Mouse (Mus musculus) kidney, postnatal 36 days (tissue): ENCODE results near the gene Gm340.
A peak's percentile ranks its signal among the peaks of the same experiment; 100 is the strongest.

ENCODE experiments used
- DNase-seq, 2 experiments: peaks; one replicate each; pipeline ENCODE4 v3.0.0; 2021 to 2022; ENCODE audit warnings: mixed read lengths in 2 of 2

Gene Gm340

GRCm38 (mm10) chr19:41581706-41582420 lies at the start of gene Gm340:
Gene Gm340, plus strand, starts transcription at chr19:41582370.
- peak in 1 of 2 experiments; percentile 8 for DNase-seq

DNA sequence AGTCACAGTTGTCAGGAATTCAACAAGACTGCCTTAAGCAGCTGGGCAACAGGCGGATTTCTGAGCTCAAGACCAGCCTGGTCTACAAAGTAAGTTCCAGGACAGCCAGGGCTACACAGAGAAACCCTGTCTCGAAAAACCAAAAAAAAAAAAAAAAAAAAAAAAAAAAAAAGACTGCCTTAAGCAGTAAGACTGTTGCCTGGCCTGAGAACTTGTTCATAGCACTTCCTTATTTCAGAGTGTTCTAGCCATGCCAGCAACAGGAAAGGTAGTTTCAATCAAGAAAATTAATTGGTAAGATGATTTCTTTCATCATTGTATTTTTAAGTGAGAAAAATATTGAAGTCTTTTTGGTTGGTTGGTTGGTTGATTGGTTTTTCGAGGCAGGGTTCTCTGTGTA lies 48.1 kb upstream of the Gm340 start:
- no peak for DNase-seq

- no peak for DNase-seq
Observed at GRCm38 (mm10) chr19:41556981-41557380, 25.2 kb upstream of the Gm340 start.

- DNase-seq, result no peak
Observed at GRCm38 (mm10) chr19:41557491-41557890, 24.7 kb upstream of the Gm340 start.

DNA sequence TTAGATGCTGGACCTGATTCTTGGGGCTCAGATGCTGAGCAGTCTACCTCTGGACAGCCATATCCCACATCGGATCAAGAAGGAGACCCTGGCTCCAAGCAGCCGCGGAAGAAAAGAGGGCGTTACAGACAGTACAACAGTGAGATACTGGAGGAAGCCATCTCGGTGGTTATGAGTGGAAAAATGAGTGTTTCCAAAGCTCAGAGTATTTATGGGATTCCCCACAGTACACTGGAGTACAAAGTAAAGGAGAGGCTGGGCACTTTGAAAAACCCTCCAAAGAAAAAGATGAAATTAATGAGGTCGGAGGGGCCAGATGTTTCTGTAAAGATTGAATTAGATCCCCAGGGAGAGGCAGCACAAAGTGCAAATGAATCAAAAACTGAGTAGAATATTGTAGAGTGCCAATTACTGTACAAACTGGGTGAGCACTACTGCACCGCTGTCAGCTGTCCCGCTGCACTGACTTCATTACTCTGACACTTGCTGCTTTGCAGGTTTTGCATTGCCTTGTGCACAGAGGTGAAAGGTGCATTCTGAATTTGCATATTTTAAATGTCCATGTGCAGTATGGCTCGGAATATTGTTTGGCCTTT lies 23.2 kb upstream of the Gm340 start:
- DNase-seq, result no peak

DNA sequence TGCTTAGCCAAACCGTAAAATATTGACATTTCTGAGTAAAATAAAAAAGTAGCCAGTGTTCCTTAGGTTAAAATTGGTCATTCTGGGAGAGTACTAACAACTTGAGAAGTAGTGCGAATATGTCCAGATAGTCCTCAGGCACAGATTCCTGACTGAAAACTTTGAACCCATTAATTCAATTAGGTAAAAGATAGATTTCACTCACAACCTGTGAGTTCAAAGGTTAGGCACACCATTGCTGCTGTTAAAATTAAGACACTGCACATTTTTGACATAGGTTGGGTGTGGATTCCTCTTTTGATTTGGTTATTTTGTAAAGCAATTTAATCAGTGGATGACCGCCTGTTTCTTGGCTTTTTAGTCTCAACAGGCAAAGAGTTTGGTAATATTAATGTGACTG lies 21.3 kb upstream of the Gm340 start:
- peak in 1 of 2 experiments; percentile 30 for DNase-seq

- DNase-seq, result no peak
Observed at GRCm38 (mm10) chr19:41568791-41569190, 13.4 kb upstream of the Gm340 start.

DNA sequence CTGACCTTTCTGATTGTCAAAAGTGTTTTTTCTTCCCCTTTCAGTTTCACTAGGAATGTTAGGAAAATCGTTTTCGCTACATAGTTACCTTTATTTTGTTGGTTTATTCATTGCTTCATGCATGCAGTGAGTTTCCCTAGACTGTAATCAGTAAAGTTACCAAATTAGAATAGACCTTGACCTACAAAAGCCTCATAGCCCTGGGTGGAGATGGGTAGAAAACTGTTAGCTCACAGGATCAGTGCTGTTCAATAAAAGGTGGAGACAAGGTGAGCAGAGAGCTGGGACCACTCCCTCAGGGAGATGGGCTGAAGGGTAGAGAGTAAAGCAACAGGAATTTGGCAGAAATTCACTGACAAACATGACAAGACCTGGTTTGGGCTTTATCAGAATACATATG lies 8.5 kb upstream of the Gm340 start:
- no peak for DNase-seq

DNA sequence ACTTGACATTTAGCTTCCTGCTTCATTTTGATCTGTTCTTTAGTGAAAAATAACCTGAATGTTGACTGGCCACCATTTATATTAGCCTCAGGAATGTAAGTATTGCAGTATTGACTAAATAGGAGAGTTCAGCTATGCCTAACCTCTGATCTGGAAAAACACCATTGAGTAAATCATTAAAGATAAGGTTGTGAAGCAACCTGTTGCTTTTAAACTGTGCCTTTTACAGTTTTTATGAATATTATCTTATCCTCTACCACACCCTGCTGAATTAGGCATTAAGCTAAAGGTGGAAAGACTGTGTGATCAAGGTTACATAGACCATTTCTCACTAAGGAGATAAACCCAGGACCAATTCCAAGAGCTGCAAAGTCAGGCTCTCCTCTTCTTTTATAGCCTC lies 4.6 kb upstream of the Gm340 start:
- no peak for DNase-seq

DNA sequence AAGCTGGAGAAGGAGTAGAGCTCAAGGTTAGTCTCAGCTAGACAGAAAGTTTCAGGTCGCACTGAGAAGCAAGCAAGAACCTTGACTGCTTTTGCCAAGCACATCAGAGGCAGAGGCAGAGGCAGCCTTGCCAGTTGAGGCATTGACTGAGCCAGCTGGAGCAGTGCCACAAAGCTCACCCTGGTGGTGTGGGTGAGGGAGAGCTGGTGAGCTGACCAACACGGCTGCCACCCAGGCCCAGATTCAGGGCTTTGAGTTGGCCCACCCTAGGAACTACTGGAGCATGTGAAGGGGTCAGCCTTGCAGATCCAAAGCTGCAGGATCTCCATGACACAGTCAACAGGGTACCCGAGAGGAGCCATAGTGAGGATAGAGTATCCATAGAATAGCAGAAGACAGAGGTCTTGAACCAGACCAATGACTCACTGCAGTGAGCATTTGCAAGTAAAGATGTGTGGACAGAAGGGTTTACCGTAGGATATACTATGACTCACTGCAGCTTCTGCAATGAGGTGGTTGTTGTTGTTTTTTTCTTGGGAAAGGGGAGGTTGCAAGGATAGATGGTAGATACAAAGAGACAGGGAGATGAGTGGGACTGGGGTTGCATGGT lies 2.8 kb upstream of the Gm340 start:
- DNase-seq, result peak; percentile 55 to 80

DNA sequence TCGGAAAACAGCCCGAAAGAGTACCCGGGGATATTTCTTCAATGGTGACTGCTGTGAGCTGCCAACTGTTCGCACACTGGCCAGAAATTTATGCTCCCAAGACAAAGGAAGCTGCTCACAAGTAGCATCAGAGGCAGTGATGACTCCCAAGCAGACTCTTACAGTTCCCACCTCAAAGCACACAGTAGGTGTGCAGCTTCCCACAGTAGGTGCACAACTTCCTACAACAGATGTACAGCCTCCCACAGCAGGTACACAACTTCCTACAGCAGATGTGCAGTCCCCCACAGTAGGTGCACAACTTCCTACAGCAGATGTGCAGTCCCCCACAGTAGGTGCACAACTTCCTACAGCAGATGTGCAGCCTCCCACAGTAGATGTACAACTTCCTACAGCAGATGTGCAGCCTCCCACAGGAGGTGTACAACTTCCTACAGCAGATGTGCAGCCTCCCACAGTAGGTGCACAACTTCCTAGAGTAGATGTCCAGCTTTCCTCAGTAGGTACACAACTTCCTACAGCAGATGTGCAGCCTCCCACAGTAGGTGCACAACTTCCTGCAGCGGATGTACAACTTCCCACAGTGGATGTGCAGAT lies 846 bp downstream of the Gm340 start:
- DNase-seq, result no peak

DNA sequence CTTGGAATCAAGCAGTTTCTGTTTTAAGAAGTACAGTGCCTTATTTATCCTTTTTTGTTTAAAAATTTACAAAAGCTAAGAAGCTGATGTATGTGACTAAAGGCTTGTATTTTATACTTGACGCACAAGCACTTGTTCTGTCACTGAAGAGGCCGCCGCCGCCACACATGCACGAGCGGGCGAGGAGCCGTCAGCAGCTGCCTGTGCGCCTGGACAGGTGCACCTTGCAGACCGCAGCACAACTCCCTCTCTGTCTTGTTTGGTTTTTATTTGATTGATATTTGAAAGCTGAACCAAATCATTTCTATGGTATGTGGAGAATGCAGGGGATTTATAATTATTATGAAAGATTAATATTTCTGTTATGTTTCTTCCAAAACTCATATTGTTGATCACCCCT lies 4.6 kb downstream of the Gm340 start:
- no peak for DNase-seq

DNA sequence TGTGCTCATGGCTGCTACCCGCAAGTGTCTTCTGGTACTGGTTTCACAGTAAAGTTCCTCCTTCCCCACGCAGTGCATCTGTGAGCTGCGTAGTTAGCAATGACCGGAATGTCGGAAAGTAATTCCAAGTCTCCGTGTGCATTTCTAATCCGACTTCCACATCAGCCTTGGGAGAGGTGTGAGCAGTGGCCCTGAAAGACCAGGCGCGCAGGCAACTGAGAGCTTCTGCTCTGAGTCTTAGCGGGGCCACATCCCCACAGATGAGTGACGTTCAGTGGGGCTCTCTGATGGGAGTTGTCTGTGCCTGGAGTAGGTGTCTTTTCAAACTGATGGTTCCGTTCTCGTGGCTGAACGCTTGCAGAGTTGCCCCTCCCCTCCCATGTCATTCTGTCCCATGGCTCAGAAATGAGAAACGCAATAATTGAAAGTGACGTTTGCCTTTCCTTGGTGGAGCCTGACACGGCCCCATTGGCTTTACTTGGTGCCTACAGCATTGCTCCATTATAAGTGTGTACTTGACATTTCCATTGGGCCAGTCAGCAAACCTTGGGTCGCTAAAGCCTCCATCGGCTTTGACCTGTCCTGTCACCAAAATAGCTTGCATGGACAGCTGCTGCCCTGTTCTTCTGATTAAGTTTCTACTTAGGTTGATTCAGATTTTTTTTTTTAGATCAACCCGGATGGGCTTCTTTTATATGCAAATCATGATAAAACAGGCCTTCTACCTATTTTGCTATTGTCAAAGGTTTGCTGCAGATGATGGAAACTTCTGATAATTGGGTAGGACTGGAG lies 5.5 kb downstream of the Gm340 start:
- DNase-seq, result no peak

DNA sequence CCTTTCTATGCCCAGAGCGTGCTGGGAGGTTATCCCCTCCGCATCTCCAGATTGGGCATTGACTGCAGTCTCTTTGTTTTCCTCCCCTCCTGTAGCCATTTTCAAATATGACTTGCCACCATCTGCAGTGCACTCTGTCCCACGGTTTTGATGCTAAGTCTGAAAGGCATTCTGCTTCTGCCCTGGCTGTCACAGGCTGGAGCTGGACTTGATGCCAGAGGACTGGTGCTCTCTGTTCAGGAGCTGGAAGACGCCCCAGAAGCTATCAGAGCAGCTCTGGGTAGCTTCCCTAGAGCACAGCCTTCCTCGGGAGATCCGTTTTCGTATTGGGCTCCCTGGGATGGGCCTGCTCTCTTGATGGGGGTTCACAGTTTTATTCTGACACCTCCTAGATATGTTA lies 6.9 kb downstream of the Gm340 start:
- DNase-seq, result no peak

DNA sequence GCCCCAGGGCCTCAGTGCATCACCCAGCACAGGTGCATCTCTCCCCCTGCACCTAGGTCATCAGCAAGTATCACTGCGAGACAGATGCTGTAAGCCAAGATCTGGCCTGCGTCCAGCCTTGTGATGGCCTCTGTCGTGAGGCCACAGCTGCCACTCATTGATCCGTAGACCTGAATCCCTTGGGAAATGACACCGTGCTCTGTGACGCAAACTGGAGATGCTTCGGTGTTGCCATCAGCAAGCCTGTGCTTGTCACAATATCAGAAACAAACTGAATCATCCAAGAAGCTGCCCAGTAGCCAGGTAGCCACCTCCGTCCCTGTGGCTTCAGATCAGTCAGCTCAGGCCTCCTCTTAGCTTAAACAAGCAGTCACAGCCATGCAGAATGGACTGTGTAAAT lies 7.5 kb downstream of the Gm340 start:
- no peak for DNase-seq

DNA sequence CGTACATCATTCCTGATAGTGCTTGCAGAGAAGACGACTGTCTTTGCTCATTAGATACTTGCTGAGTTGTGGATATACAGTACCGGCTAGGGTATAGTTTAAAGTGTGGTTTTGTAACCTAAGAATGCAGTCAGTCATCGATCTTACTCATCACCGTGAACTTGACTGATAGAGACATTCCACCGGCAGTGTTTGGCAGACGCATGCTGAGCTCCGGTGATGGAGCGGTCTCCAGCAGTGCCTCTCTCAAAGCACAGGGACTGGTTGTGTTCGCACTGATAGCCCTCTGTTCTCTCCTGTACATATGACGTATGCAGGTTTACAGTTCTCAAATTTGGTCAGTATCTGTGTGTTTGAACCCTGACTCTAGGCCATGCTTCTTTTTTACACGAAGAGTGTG lies 9.6 kb downstream of the Gm340 start:
- DNase-seq, result no peak

- no peak for DNase-seq
Observed at GRCm38 (mm10) chr19:41597170-41597894, 15.2 kb downstream of the Gm340 start.

DNA sequence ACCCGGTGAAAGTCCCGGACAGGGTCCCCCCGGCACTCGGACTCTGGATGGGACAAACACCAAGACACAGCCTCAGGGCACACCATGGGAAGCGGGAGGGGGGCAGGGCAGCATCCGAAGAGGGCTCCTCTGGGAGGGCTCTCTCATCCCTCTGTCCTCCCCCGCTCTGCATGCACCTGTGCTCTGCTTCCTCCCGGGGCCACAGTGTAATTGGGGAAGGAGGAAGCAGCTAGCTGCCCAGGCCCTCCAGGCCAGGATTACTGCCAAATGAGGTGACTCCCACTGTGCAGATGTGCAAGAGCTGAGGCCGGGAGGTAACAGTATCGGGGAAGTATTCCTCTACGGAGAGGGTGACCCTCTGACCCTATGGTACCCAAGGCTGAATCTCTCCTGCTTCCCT lies 18.5 kb downstream of the Gm340 start:
- no peak for DNase-seq

- DNase-seq, result peak in 1 of 2 experiments; percentile 6
Observed at GRCm38 (mm10) chr19:41606208-41606987, 24.2 kb downstream of the Gm340 start.

DNA sequence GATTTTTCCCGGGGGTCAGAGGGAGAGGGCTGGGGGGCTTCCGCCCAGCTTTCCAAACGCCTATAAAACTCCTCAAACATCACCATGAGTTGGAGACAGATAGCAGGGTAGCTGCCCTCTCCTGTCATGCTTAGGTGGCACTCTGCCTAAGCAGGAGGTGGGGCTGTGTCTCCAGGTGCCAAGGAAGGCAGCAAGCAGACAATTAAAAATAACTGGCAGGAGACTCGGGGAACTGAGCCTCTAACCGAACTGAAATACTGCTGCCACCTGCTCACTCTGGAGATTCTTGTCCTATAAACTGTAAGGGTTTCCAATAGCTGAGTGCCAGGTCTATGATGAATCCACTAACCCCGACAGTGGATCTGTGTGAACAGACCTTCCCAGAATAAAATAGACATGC lies 29.5 kb downstream of the Gm340 start:
- DNase-seq, result no peak

- no peak for DNase-seq
Observed at GRCm38 (mm10) chr19:41613325-41614087, 31.3 kb downstream of the Gm340 start.
